Mouse (Mus musculus) layer of hippocampus, adult 11-12 months (tissue): ENCODE measurements around the gene Gm11985.

Source experiments
- DNase-seq: peaks from one replicate; pipeline ENCODE4 v3.0.0; 2022; ENCODE audit warnings: low spot score

The Gm11985 gene

DNA sequence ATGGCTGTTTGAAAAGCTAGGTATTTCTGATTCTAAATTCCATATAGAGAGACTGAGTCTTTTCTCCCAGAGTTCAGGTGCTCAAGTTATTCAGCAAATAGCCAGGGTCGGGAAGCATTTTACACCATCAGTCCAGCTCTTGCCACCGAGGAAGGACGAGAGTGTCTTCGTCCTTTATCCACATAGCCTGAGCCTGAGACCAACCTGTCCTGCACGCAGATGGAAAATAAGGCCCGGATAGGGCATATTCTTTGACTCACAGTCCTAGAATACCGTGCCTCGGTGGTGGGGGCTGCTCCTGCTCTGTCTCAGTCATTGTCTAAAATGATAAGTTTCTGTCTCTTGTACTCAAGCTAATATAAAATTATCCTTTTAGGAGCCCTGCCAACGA, 12.0 kb upstream of the Gm11985 start:
- DNase-seq = no peak

DNA sequence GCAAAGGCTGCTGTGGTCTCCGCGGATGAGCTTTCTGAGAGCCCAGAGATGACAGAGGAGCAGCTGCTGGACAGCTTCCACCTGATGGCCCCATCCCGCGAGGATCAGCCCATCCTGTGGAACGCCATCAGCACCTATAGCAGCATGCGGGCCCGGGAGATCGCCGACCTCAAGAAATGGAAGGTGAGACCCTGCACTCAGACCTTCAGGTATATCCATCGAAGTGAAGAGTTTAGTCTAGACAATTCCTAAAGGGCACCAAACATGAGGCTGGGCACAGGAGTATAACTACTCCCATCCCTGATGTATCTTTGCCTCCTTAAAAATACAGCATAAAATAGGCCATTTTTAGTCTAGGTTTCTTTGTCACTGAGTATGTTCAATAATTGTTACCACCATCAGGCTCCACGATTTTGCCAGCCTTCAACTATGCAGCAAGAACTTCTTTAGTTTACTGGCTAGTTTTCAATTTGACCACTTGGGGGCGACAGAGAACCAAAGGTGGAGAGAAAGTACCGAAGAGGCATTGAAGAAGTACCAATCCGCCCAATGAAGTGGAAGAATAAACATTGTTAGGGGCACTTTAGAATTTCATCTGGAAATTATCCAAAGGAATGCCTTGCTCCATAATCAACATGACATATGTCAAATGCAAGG, 11.5 kb upstream of the Gm11985 start:
- peak; percentile 43 for DNase-seq

DNA sequence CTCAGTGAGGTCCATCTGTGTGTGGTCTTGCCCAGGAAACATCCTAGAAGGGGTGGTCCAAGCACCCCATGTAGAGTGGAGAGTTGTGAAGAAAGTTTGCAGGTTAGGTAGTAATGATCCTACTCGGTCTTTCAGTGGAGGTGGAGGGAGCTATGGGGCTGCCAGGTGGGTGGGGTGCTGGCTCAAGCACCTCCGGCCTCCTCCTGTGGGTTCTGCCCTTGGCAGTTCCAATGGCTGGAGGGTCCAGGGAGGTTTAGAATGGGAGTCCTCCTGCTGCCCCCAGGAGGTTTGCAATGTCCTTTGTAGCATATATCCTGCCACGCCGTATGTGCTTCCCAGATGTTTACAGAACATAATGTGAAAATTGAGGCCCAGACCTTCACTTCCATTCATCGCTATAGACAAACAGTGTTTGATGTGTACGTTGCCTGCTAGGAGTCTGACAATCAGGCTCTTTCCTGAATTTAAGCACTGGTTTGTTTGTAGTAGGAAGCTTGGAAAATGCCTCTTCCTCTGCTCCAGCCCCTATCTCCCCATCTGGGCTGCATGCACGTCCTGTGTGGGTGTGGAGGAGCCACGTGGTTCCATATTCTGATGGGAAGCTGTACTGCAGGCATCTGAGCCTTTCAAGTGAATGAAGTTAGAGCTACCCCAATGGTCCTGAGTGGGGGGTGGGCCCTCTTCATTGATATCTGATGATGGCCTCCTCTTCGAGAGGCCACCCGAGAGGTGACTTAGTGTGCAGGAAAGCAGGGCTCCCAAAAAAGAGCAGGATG, 10.3 kb upstream of the Gm11985 start:
- DNase-seq = no peak

DNA sequence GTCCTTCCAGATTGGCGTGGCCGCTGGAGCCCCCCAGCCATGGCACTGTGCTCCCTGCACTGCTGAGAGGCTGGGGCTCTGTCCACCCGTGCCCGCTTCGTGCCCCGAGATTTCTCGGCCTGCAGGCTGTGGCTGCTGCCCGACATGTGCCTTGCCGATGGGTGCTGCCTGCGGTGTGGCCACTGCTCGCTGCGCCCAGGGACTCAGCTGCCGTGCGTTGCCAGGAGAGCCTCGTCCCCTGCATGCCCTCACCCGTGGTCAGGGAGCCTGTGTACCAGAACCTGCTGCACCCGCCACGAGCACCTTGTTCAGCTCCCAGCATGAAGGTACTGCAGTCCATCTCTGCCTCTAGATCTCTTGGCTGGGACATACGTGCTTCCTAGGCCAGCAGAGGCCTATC, 9.6 kb upstream of the Gm11985 start:
- no peak for DNase-seq

DNA sequence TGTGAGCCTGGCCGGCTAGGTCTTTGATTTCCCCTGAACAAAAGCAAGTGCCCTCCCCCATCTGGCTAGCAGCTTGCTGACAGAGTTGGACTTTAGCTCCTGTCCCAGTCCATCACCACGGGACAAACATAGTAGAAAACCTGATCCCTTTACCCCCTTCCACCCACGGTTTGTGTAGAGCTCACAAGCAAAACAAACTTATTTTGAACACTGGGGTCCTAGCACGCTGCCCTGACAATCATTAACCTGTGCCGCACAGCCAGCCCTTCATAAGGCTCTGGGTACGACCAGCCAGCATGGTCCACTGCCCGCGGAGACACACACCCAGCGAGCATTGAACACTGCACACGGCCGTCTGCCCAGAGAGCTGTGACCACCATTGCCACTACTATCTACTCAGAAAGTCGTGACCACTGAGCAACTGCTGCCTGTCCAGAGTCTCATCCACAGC, 9.1 kb upstream of the Gm11985 start, which contains the start of gene Igfbp1:
Gene Igfbp1 (plus strand): TSS at position 292 of the 451 bp plus-strand sequence.
- DNase-seq = no peak

DNA sequence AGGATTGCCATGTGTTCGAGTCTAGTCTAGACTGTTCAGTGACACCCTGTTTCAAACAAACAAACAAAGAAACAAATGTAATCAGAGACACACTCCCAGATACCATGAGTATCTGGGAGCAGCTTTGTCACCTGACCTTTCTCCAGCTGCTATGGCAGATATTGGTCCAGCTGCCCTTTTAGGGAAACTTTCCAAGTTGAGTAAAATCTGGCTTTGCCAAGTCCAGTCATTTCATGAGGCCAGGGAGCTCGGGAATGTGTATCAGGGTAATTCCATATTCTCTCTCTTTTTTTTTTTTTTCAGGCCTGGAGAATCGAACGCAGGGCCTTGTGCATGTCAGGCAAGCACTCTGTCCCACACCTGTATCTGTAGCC, 6.9 kb upstream of the Gm11985 start:
- DNase-seq = no peak

DNA sequence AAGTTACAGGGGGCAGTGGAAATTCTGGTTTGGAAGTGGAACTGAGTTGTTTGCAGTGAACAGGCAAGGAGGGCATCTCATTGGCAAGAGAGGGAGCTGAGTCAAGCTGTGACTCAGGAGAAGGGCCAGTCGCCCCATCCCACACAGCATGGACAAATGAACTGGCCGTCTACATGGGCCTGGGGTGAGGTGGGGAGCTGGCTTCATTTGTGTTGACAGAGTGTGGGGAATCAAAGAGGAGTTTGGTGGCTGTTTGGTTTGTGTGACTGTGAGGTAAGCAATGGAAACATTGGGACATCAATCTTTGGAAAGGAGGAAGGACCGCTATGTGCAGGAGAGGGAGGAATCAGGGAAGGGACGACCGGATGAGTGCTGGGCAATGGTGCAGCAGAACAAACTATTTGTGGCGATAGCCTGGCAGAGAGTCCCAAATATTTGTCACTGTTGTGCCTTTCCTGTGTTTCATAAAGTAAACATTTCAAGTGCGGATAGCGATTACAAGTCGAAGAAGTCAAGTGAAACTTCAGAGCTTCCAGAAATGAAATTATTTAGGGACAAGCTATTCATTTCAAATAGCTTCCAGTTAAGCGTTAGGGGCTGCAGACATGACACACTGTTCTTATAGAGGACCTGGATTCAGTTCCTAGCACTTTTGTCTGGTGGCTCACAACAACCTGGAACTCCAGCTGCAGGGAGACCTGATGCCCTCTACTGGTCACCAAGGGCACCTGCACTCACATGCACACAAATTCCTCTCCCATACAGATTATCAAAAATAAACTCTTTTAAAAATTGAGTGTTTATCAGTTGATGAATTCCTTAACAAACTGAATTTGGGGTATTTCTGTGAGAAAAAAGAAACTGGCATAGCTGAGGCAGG, 6.3 kb upstream of the Gm11985 start:
- DNase-seq = no peak

DNA sequence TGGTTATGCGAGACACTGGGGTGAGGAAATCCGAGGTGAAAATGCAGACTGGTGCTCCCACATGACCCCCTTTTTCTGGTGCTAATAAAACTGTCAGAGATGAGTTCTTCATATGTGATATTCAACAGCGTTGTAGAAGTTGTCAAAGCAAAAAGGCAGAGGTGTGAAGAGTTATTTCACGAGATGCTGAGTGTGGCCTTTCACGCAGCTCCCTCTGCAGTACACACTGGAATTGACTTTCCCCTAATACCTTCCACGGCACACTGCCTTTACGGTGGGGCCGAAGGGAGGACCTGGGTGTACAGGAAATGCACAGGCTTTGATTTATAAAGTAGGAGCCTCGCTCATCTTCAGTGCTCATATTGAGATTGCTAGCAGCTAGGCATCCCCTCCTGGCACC, 4.8 kb upstream of the Gm11985 start:
- no peak for DNase-seq

DNA sequence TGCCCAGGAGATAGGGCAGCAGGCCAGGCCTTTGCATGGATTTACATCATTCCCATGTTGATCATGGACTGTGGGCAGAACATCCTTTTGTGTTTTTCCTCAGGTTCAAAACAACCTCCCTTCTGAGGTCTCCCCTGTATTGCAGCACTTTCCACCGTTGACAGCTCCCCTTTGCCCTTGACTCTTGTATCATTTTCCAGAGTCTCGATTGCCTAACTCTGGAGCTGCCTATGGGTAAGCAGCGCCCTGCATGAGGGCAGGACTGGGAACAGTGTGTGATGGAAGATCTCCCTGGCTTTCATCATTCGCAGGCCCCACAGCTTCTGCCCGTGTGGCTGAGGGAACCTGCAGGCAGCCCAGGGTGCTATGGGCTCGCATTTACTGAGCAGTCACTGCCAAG, 4.3 kb upstream of the Gm11985 start:
- DNase-seq = no peak

DNA sequence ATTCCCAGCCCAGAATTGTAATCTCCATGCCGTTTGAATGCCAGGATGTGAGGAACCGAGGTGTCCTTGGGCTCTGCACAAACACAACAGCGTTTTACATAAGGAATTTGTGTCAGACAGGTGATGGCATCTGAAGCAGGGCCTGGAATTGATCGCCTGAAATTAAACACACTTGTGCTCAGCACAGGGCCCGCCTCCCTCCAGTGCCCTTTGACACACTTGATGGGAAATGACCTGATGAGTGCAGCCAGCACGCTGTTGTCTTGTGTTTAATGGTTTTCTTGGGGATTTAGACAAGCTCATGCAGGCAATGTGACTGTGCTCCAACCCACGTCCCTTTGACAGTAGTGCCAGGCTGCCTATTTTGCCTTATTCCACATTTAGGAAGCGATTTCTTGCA, 897 bp downstream of the Gm11985 start:
- no peak for DNase-seq

DNA sequence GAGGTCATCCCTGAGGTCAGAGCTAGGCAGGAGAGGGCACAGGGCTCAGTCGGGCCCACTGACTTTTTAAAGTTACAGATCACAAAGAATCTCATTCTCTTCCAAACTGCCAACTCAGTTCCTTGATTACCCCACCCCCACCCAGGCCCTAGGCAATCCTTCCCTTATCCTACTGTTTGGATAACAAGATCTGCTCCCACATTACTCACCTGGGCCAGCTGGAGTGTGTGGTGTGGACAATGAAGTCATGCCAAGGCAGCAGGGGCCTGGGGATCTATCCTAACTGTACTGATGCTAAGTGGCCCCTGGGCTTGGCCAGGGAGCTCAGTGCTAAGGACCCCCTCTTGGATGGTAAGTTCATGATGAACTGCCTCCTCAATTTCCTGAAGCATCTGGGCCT, 3.9 kb downstream of the Gm11985 start:
- no peak for DNase-seq

DNA sequence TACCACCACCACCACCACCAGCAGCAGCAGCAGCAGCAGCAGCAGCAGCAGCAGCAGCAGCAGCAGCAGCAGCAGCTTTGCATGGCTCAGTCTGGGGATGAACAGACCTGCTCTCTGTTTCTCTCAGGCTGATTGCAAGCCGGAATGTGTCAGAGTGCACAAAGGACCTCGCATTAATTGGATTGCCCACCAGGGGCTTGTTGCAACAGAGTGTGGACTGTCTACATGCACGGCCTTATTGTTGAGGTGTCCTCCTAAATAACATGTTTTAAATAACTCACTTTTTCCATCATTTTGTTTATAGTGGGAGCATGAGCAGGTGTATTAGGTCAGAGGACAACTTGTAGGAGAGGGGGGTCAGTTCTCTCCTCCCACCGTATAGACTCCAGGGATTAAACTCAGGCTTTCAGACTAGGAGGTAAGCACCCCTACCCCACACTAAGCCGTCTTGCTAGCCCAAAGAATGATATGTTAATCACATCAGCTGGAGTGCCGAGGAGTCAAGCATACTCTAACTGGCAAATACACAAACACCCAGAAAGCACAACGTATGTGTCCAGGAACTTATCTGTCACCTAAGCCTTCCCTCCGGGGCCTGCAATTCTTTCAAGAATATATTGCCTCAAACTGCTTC, 5.8 kb downstream of the Gm11985 start:
- DNase-seq = no peak

DNA sequence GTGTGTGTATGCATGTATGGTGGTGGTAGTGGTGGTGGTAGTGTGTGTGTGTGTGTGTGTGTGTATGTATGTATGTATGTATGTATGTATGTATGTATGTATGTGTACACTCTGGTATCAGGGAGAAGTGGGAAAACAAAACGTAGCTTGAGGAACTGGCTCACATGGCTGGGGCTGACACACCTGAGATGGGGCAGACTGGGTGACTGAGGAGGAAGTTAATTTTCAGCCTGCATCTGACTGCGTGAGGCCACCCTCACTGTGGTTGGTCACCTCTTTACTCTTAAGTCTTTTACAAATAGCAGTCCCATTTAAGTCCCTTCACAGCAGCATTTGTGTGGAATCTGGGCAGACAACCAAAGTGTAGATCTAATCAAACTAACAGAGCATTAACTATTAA, 9.1 kb downstream of the Gm11985 start:
- no peak for DNase-seq

DNA sequence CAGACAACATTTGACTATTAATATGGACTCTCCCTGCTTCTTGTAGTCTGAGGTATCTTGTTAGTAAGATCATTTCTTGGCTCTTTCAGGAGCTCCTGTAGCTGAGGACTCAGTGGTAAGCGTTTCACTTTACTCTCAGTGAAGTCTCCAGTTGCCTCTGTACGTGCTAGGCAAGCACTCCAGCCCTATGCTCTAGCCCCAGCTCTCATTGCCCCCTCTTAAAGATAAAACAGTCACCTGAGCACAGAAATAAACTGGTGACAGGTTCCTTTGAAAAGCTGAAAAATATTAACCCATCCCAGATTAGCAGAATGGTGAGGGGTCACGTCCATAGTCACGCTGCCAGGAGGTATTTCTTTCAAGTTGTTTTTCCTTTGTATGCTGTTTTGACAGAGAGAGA, 9.6 kb downstream of the Gm11985 start:
- no peak for DNase-seq

DNA sequence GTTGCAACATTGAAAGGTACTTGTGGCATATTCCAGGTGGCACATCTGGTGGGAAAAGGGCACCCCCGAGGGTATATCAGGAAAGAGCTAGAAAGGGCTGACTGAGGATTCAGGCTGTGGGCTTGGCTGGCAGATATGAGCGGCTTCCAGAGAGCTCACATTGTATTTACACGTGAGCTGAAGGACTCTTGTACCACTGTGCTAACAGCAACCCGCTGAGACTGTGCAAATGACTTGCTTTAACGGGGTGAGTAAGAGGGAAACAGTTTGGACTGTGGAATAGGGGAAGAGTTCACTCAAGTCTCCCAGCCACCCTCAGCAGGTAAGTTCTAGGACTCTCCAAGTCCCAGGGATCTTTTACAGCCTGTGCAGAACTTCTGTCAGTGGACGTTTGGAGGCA, 14.7 kb downstream of the Gm11985 start:
- no peak for DNase-seq

DNA sequence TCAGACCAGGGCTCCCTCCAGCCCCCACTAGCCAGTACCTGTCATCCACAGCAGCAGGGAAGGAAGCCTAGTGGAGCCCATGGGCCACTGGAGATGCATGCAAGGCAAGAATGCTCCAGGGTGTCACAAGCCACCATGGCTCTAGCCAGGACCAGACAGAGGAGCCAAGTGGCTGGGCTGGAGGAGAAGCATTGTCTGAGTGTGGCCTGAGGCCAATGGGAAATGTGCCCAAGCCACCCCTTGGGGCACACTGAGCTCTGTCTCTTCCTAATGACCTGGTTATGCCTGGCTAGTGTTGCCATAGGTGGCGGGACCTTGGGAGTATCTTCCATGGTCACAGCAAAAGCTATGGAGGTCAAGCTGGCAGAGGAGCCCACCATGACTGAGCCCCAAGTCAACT, 18.7 kb downstream of the Gm11985 start:
- no peak for DNase-seq

DNA sequence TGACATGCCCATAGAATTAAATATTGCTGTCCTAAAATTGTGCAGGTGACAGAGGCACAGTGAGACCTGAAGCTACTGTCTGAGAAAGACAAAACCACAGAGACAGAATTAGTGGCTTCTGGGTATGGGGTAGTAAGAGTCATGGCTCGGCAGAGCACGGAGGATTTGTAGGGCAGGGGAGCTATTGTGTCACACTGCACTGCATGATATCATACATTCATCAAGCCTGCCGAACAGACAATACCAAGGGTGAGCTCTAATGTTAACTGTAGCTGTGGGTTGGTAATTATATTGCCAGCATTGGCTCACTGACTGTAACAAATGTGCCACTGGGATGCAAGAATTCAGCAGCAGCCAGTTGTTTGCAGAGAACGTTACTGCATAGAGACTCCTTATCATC, 24.0 kb downstream of the Gm11985 start:
- no peak for DNase-seq

DNA sequence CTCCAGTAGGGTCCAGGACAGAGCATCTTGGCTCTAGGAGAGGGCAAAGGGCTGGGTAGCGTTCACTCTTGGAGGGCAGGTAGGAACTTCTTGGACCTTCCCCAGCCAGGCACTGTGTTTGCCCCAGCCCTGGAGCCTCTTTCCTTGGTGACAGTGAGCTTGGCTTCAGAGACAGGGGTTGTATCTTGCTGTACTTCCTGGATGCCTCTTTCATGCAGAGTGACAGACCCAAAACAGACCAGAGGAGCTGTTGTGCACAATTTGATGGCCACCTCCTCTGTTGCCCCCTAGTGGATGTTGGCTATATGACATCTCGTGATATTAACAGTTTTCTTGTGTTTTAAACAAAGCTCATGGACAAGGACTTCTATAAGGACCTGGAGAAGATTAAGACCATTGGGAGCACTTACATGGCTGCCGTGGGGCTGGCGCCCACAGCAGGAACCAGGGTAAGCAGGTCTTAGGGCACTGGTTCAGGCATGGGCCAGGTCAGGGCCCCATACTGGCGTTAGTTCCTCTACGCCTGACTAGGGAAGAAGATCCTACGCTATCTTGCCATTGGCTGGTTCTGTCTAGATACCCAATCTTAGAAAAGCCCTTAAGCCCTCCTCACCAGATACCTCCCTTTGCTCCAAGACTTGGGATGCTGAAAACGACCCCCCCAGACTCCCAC, 26.7 kb downstream of the Gm11985 start:
- peak; percentile 38 for DNase-seq

DNA sequence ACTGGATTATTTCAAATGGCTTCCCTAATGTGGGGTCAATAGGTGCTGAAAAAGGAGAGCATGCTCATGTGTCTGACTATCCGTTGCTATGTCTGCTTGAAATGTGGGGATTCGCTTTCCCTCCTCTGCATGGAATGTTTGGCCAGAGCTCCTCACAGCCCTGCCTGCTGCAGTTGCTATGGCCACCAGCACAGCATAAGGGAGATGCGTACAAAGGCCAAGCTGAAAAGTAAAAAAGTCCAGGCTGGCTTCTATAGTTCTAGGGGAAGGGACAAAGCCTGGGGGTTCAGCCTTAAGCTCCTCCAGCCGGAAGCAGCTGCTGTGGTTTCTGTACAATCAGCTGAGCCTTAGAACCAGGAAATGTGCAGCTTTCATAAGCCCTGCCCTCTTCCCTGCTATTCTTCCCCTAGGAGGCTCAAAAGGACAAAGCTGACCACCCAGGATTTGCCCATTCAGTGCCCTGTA, 27.7 kb downstream of the Gm11985 start:
- no peak for DNase-seq

DNA sequence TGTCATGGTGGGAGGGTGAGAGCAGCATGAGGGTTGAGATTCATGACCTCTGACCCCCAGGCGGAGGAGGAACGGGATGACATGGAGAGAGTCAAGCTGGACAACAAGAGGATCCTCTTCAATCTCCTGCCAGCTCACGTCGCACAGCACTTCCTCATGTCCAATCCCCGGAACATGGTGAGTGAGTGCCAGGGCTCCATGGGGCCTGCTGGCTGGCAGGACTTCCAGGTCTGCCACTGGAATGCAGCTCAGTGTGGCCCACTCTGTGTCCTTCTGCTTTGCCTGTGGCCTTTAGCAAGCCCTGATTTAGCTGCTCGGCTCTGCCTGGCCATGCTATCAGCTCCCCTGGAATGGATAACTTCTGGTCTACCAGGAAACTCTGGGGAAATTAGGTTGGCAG, 28.2 kb downstream of the Gm11985 start:
- DNase-seq = no peak

DNA sequence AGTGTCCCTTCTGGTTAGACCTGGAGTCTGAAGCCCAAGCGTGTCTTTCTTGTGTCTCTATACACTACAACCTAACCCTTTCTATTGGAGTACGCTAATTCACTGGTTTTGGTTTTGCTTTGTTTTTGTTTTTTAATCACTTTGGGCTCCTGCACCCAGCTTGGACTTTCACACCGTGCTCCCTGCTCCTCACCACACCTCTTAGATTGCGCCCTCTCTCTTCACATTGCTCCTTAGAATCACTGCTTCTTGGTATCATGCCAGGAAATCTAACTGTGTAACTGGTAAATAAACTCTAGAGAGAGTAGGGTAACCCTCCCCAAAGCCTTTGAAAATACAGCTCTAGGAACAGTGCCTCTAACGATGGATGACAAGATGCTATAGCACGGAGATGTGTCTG, 30.2 kb downstream of the Gm11985 start:
- DNase-seq = no peak

DNA sequence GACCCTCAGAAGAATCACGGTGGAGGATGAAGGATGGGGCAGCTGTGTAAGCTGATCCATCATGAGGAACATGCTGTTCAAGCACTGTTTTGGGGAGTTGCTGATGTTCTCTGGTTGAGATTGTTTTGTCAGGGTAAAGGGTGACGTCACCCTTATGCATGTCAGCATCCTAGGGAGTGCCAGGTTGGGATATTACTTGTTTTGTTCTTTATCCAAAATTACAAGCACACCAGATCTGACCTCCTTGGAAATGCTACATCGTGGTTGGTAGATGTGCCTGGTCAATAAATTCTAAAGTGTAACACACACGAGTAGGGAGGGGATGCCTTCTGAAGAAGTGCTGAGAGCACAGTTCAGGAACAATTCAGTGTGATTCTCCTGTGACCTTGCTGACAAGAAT, 31.9 kb downstream of the Gm11985 start:
- no peak for DNase-seq
